Mouse (Mus musculus) ES-E14 (cell line): ENCODE measurements around the gene Mesp2. TPM values are rescaled to one million over a fixed set of nuclear protein-coding genes. Genes with fewer than 3 reads are reported as not detected.

Source experiments
- DNase-seq: peaks from one replicate; pipeline ENCODE4 v3.0.0-alpha.2; 2013; ENCODE audit warnings: low read depth, low spot score
- H3K27ac ChIP-seq: 2 replicates; pipeline ENCODE4 v1.5.1; 2012; ENCODE audit warnings: low read depth, mild to moderate bottlenecking, low read length, moderate library complexity, mixed read lengths; ENCODE audit not compliant: poor library complexity, insufficient read depth, severe bottlenecking
- H3K36me3 ChIP-seq: 2 replicates; pipeline ENCODE4 v1.6.1; 2012; ENCODE audit warnings: mild to moderate bottlenecking, low read length, moderate library complexity, mixed read lengths; ENCODE audit not compliant: control insufficient read depth, poor library complexity, insufficient read depth, severe bottlenecking
- H3K4me1 ChIP-seq, 2 experiments: fragments of 150-350 bp in 1 of 2; sonication (generic) in 1 of 2; 2 replicates each; pipeline ENCODE4 v1.6.1; 2012; ENCODE audit warnings: low read length in 2 of 2, mild to moderate bottlenecking in 1 of 2, mixed read lengths in 1 of 2; ENCODE audit not compliant: control insufficient read depth in 2 of 2, insufficient read depth in 2 of 2, poor library complexity in 1 of 2
- H3K4me3 ChIP-seq, 2 experiments: fragments of 150-350 bp in 1 of 2; sonication (generic) in 1 of 2; 2 replicates each; pipeline ENCODE4 v1.5.1; 2012; ENCODE audit warnings: low read length in 2 of 2, low read depth in 1 of 2, mild to moderate bottlenecking in 1 of 2, mixed read lengths in 1 of 2; ENCODE audit not compliant: insufficient read depth in 1 of 2, poor library complexity in 1 of 2, severe bottlenecking in 1 of 2
- H3K9ac ChIP-seq: 2 replicates; pipeline ENCODE4 v1.6.1; 2012; ENCODE audit warnings: low read depth, mild to moderate bottlenecking, low read length, mixed read lengths; ENCODE audit not compliant: poor library complexity, insufficient read depth, severe bottlenecking
- H3K9me3 ChIP-seq: fragments of 150-350 bp; sonication (generic); 2 replicates; pipeline ENCODE4 v1.6.1; 2012; ENCODE audit warnings: low read depth, mild to moderate bottlenecking, low read length; ENCODE audit not compliant: control insufficient read depth, insufficient read depth
- CHD2 ChIP-seq: IDR thresholded peaks from 2 replicates; pipeline ENCODE4 v1.6.1; 2014; ENCODE audit warnings: mild to moderate bottlenecking, low read depth, low read length, inconsistent platforms
- HCFC1 ChIP-seq: IDR thresholded peaks from 2 replicates; pipeline ENCODE4 v1.6.1; 2012; ENCODE audit warnings: low read length, inconsistent platforms, borderline replicate concordance; ENCODE audit not compliant: insufficient read depth
- MAFK ChIP-seq: IDR thresholded peaks from 2 replicates; pipeline ENCODE4 v1.6.1; 2014; ENCODE audit warnings: mild to moderate bottlenecking, low read depth, low read length, inconsistent platforms; ENCODE audit not compliant: insufficient read depth
- ZC3H11A ChIP-seq: IDR thresholded peaks from 2 replicates; pipeline ENCODE4 v1.6.1; 2012; ENCODE audit warnings: low read depth, mild to moderate bottlenecking, inconsistent platforms, low read length, borderline replicate concordance
- ZNF384 ChIP-seq: IDR thresholded peaks from 2 replicates; pipeline ENCODE4 v1.6.1; 2012; ENCODE audit warnings: low read depth, low read length, inconsistent platforms
- in situ Hi-C, 2 experiments: fragments of 600-800 bp; cut with MboI; formaldehyde crosslinking; loops; one replicate each; pipeline ENCODE4 v1.15.1; 2025; ENCODE audit warnings: low sequenced_read_pairs in 2 of 2, inconsistent platforms in 1 of 2; ENCODE audit not compliant: unreplicated experiment in 2 of 2
- total RNA-seq: library from RNA; depleted of rRNA; stranded (reverse); fragments of 300-350 nt; gene quantifications from 2 replicates; pipeline ENCODE4 v1.2.3, GENCODE M21; 2012

Gene Mesp2
- total RNA-seq, 1 experiment = 1.0 TPM

DNA sequence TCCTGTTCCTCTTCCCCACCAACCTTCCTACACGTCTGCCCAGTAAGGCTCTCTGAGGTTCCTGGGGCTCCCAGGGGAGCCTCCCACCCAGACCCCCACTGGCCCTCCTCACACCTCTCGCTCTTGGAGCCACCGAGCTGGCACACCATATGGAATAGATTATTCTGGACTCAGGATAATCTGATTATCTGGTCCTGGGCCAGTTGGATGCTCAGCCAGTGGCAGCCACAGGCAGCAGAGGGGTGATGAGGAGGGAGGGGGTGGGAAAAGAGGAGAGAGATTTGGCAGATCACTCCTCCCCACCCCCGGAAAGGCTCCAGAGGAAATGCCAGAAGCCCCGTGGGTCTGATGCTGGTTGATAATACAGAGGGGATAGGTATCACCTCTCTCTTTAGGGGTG is 11.9 kb upstream of the Mesp2 start:
- Histone ChIP-seq H3K4me1 (no peaks in the 10 kb centered on the region), H3K36me3 (no peaks in the 10 kb centered on the region), H3K27ac (no peak overlapping the region), H3K9ac (no peak overlapping the region), H3K4me3 (no peak overlapping the region), H3K9me3 (no peaks in the 10 kb centered on the region)
- no peak for DNase-seq
- in situ Hi-C loops = loop anchor here in 1 of 2 experiments (5.0 kb wide), 1 partner anchor 119 kb away; no protein-coding TSS in a partner anchor
- TF ChIP-seq MAFK = no peak
- no peak for TF ChIP-seq HCFC1
- TF ChIP-seq ZNF384 = no peak
- no peak for TF ChIP-seq CHD2
- no peak for TF ChIP-seq ZC3H11A

DNA sequence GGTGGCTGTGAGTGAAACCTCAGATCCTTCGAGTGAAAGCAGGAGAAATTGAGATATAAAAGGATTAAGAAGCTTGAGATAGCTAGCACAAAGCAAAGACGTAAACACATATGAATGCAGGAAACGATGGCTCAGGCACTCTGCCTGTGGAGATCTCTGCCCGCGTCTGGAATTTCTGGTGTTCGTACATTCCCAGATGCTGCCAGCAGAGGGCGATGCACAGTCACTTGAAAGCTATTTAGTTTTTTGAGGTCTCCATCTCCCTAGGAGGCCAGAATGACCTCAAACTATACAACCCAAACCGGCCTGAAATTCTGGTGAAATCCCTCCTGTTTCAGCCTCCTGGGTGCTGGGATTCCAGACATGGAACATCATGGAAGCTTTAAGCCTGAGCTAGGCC is 11.5 kb upstream of the Mesp2 start:
- no peak overlapping the region for H3K9ac ChIP-seq
- no peak overlapping the region for H3K4me3 ChIP-seq
- H3K27ac ChIP-seq = no peak overlapping the region
- H3K9me3 ChIP-seq = no peaks in the 10 kb centered on the region
- no peaks in the 10 kb centered on the region for H3K4me1 ChIP-seq
- TF ChIP-seq ZNF384 (no peak), ZC3H11A (peak; percentile 74; the same call in 1 of the 2 replicates)
- no peaks in the 10 kb centered on the region for H3K36me3 ChIP-seq
- peak; percentile 69 for DNase-seq
- in situ Hi-C loops = loop anchor here in 1 of 2 experiments (5.0 kb wide), 1 partner anchor 118 kb away; no protein-coding TSS in a partner anchor

GRCm38 (mm10) chr7:79799506-79799905 is 11.0 kb upstream of the Mesp2 start:
- Histone ChIP-seq H3K4me1 (no peaks in the 10 kb centered on the region), H3K36me3 (no peaks in the 10 kb centered on the region), H3K9me3 (no peaks in the 10 kb centered on the region), H3K27ac (no peak overlapping the region), H3K9ac (no peak overlapping the region), H3K4me3 (no peak overlapping the region)
- TF ChIP-seq HCFC1 (no peak), ZC3H11A (no peak), CHD2 (no peak), MAFK (no peak), ZNF384 (no peak)
- in situ Hi-C loops = loop anchor here in 1 of 2 experiments (5.0 kb wide), 1 partner anchor 118 kb away; no protein-coding TSS in a partner anchor
- DNase-seq = no peak

- in situ Hi-C loops = no loop called here
- no peak overlapping the region for H3K27ac ChIP-seq
Observed at GRCm38 (mm10) chr7:79800336-79800735, 10.2 kb upstream of the Mesp2 start.

GRCm38 (mm10) chr7:79801391-79801790 is 9.1 kb upstream of the Mesp2 start:
- DNase-seq = no peak
- no peaks in the 10 kb centered on the region for H3K4me1 ChIP-seq
- H3K4me3 ChIP-seq = no peak overlapping the region
- H3K9ac ChIP-seq = no peak overlapping the region
- H3K27ac ChIP-seq = no peak overlapping the region
- in situ Hi-C loops = no loop called here
- no peaks in the 10 kb centered on the region for H3K9me3 ChIP-seq
- no peaks in the 10 kb centered on the region for H3K36me3 ChIP-seq
- no peak for TF ChIP-seq ZC3H11A
- TF ChIP-seq MAFK = no peak
- TF ChIP-seq CHD2 = no peak
- no peak for TF ChIP-seq HCFC1
- no peak for TF ChIP-seq ZNF384

More at GRCm38 (mm10) chr7:79800336-79800735, 10.2 kb upstream of the Mesp2 start:
- Histone ChIP-seq H3K9ac (no peak overlapping the region), H3K9me3 (no peaks in the 10 kb centered on the region), H3K4me3 (no peak overlapping the region), H3K4me1 (no peaks in the 10 kb centered on the region), H3K36me3 (no peaks in the 10 kb centered on the region)
- no peak for DNase-seq
- TF ChIP-seq MAFK (no peak), HCFC1 (no peak), CHD2 (no peak), ZNF384 (no peak), ZC3H11A (no peak)
